Mouse (Mus musculus) olfactory bulb, adult 2 months (tissue): Measurements from ENCODE around the gene Lcn12.

ENCODE experiments used
- CTCF ChIP-seq: fragments of 200-500 bp; IDR thresholded peaks from 2 replicates; pipeline ENCODE4 v1.5.1; 2012; ENCODE audit warnings: low read depth, mild to moderate bottlenecking, low read length, moderate library complexity; ENCODE audit not compliant: insufficient read depth
- POLR2A ChIP-seq: fragments of 200-500 bp; IDR thresholded peaks from 2 replicates; pipeline ENCODE4 v1.6.1; 2012; ENCODE audit warnings: mild to moderate bottlenecking, low read depth, low read length, moderate library complexity; ENCODE audit not compliant: insufficient read depth

GRCm38 (mm10) chr2:25458911-25459310, 34.8 kb downstream of the Lcn12 start:
- TF ChIP-seq CTCF: no peak
- no peak for TF ChIP-seq POLR2A
